Mouse (Mus musculus) embryo, embryonic 10.5 days (tissue): ENCODE results near the gene Ccm2l.

ENCODE experiments used
- DNase-seq: peaks from one replicate; pipeline ENCODE4 v3.0.0-alpha.2; 2015; ENCODE audit warnings: low spot score

Gene Ccm2l

GRCm38 (mm10) chr2:153065747-153066508, at the start of gene Ccm2l:
Gene Ccm2l (plus strand): TSS chr2:153065955.
- DNase-seq, result no peak

- no peak for DNase-seq
Observed at GRCm38 (mm10) chr2:153016786-153017185, 49.0 kb upstream of the Ccm2l start.

- no peak for DNase-seq
Observed at GRCm38 (mm10) chr2:153019355-153019754, 46.4 kb upstream of the Ccm2l start.

- no peak for DNase-seq
Observed at GRCm38 (mm10) chr2:153021163-153021562, 44.6 kb upstream of the Ccm2l start.

DNA sequence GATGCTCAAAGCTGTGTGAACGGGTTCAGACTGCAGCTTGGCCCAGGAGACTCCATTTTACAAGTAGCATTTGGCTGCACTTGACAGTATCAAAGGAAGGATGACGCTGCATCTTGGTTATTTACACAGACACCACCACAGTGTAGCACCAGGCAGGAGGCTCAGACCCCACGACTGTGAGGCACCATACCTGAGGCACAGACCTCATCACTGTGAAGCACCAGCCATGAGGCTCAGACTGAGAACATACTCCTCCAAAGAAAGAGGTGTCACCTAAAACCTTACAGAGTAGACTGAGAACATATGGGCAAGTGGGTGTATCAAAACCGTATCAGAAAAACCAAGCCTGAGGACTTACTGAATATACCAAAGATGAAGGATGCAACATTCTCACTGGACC, 42.9 kb upstream of the Ccm2l start:
- no peak for DNase-seq

DNA sequence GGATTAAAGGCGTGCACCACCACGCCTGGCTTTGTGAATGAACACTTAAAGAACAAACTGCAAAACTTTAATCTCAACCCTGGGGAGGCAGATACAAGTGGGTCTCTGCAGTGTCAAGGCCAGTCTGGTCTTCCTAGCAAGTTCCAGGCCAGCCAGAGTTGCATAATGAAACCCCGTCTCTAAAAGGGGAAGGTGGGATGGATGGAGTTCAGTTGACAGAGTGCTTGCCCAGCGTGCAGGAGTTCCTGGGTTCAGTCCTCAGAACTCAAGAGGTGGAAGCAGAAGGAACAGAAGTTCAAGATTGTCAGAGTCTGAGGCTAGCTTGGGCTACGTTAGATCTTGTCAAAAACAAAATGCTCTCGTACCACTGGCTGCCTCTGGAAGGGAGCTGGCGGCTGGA, 39.7 kb upstream of the Ccm2l start:
- no peak for DNase-seq

GRCm38 (mm10) chr2:153027501-153027900, 38.3 kb upstream of the Ccm2l start:
- no peak for DNase-seq

- no peak for DNase-seq
Observed at GRCm38 (mm10) chr2:153030422-153030821, 35.3 kb upstream of the Ccm2l start.

GRCm38 (mm10) chr2:153031126-153032082, 34.4 kb upstream of the Ccm2l start, which contains the start of gene Xkr7:
Gene Xkr7 (plus strand): TSS chr2:153031852.
- peak; percentile 14 for DNase-seq

GRCm38 (mm10) chr2:153032083-153032842, 33.5 kb upstream of the Ccm2l start:
- DNase-seq, result peak; percentile 89

DNA sequence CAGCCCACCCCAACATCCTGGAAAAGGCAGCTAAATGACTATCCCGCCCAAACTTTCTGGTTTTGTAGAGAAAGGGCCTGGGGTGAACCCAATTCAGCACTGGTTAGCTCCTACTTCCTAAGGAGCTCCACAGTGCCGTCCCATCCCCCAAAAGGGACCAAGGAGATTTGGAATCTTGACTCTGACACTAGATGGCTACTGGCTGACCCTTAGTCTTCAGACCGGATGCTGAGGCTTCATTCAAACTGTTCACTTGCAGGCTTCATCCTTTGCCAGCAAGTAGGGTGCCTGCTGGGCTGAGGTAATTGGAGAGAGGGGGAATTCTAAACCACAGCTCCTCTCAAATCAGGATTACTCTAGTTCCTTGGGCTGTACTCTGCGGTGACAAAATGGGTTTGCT, 32.8 kb upstream of the Ccm2l start:
- DNase-seq, result no peak

DNA sequence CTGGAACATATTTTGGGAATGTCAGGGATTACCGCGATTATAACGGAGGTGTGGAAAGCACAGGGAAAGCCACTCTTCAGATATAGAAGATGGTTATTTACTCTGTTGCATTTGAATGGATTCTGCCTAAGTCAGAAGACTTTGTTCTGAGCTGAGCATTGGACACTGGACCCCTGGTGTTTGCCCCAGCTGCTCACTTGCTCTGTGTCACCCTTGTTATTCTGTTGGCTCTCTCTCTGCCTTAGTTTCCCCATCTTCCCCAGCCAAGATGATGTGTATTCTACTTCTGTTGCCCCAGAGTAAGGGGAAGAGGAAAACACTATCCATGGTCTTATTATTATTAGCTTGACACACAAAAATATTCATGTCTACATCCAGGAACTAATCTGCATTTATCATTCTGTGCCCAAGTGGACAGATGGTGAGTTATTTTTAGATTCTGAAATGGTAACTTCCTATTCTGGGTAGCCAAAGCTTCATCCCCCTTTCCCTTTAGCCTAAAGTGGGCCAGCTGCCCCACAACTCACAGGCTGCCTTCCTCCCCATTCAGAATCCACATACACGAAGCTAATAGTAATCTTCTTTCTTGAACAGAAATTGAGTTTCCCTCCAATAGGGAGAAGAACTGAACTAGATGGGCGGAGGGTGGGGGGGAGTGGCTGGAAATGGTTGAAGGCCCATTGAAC, 32.1 kb upstream of the Ccm2l start:
- no peak for DNase-seq

DNA sequence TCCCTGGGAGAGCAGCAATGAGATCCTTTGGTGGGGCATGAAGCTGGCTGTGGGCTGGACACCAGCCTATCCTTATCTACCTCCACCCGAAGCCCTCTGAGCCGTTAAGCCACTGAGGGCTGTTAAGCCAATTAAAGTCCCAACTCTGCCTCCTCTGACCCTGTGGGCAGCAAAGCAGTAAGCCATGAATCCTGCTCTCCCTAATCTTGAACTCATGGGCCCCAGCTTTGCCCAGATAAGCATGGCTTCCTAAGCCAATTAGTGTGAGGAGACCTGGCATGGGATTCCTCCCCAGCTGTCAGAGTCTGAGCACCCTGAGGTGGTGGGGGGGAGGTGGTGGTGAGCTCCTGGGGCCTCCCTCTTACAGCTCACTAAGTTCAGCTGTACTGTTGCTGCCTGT, 29.1 kb upstream of the Ccm2l start:
- no peak for DNase-seq

- no peak for DNase-seq
Observed at GRCm38 (mm10) chr2:153043886-153044285, 21.9 kb upstream of the Ccm2l start.

GRCm38 (mm10) chr2:153045884-153046299, 19.9 kb upstream of the Ccm2l start:
- DNase-seq, result no peak

- DNase-seq, result peak; percentile 79
Observed at GRCm38 (mm10) chr2:153047828-153048465, 17.8 kb upstream of the Ccm2l start.

GRCm38 (mm10) chr2:153049288-153049996, 16.3 kb upstream of the Ccm2l start:
- DNase-seq, result no peak

DNA sequence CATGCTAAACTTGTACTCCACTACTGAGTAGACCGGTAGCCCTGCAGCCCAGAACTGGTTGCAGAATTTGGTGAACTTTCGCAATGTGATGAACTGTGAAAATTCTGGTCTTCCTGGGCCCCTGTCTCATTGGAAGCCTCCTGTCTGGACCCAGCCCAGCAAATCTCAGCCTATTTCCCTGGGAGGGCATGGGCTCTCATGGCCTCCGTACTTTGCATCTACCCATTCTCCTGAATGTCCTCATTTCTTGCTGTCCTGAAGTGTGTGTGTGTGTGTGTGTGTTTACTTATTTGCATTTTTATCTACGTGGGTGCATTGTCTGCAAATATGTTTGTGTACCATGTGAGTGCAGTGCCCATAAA, 15.8 kb upstream of the Ccm2l start:
- no peak for DNase-seq

- DNase-seq, result no peak
Observed at GRCm38 (mm10) chr2:153051095-153051494, 14.7 kb upstream of the Ccm2l start.

GRCm38 (mm10) chr2:153051537-153051936, 14.2 kb upstream of the Ccm2l start:
- no peak for DNase-seq
